Mouse (Mus musculus): ENCODE data around the gene Mecom. TPM values are rescaled to one million over a fixed set of nuclear protein-coding genes. Genes with fewer than 3 reads are reported as not detected.

Mecom gene
- total and polyA plus RNA-seq, 2 experiments from 2014 or later: 2.6 to 5.1 TPM

GRCm38 (mm10) chr3:30118594-30119297, 429.1 kb downstream of the Mecom start:
- Histone ChIP-seq H3K27me3 (ENCODE audit: insufficient read depth, low read length) (no peaks in the 10 kb centered on the region), H3K9ac (replicated peaks; ENCODE audit: low read length, poor library complexity, severe bottlenecking) (no peak overlapping the region), H3K4me3 (ENCODE audit: low read depth, low read length) (no peak overlapping the region), H3K4me1 (ENCODE audit: insufficient read depth, low read length) (no peaks in the 10 kb centered on the region), H3K9me3 (ENCODE audit: low read length) (no peaks in the 10 kb centered on the region), H3K4me2 (ENCODE audit: low read depth, low read length, poor library complexity, severe bottlenecking) (no peak overlapping the region), H3K36me3 (ENCODE audit: insufficient read depth, low read length) (no peaks in the 10 kb centered on the region), H3K27ac (ENCODE audit: low read depth, low read length) (no peak overlapping the region)
- ATAC-seq (ENCODE audit: low FRiP score): no peak
- TF ChIP-seq CTCF (IDR thresholded peaks at IDR 0.05): no peak
- no peak for DNase-seq (ENCODE audit: low spot score)
- WGBS: 88% methylated on average over 7 of the region's 7 CpGs

- Histone ChIP-seq H3K36me3 (ENCODE audit: insufficient read depth, low read length) (no peaks in the 10 kb centered on the region), H3K9me3 (ENCODE audit: low read length) (no peaks in the 10 kb centered on the region), H3K27ac (ENCODE audit: low read depth, low read length) (no peak overlapping the region), H3K4me3 (ENCODE audit: low read depth, low read length) (no peak overlapping the region), H3K27me3 (ENCODE audit: insufficient read depth, low read length) (no peaks in the 10 kb centered on the region), H3K9ac (replicated peaks; ENCODE audit: low read length, poor library complexity, severe bottlenecking) (no peak overlapping the region), H3K4me2 (ENCODE audit: low read depth, low read length, poor library complexity, severe bottlenecking) (no peak overlapping the region), H3K4me1 (ENCODE audit: insufficient read depth, low read length) (no peaks in the 10 kb centered on the region)
- no peak for TF ChIP-seq CTCF (IDR thresholded peaks at IDR 0.05)
- WGBS: 44% methylated on average over 3 of the region's 3 CpGs
- ATAC-seq (ENCODE audit: low FRiP score) (no peak), DNase-seq (ENCODE audit: low spot score) (no peak)
Observed at GRCm38 (mm10) chr3:30113249-30113770, 434.5 kb downstream of the Mecom start.

- H3K4me3 ChIP-seq (ENCODE audit: low read depth, low read length): no peak overlapping the region
- H3K27ac ChIP-seq (ENCODE audit: low read depth, low read length): no peak overlapping the region
- ATAC-seq (ENCODE audit: low FRiP score): no peak
- TF ChIP-seq CTCF (IDR thresholded peaks at IDR 0.05): no peak
- no peak for DNase-seq (ENCODE audit: low spot score)
- H3K9ac ChIP-seq (replicated peaks; ENCODE audit: low read length, poor library complexity, severe bottlenecking): no peak overlapping the region
- no peaks in the 10 kb centered on the region for H3K27me3 ChIP-seq (ENCODE audit: insufficient read depth, low read length)
- no peaks in the 10 kb centered on the region for H3K36me3 ChIP-seq (ENCODE audit: insufficient read depth, low read length)
- H3K4me2 ChIP-seq (ENCODE audit: low read depth, low read length, poor library complexity, severe bottlenecking): no peak overlapping the region
- H3K9me3 ChIP-seq (ENCODE audit: low read length): no peaks in the 10 kb centered on the region
- no peaks in the 10 kb centered on the region for H3K4me1 ChIP-seq (ENCODE audit: insufficient read depth, low read length)
- WGBS: 60% methylated on average over 9 of the region's 9 CpGs
Observed at GRCm38 (mm10) chr3:30107945-30108670, 439.7 kb downstream of the Mecom start.

GRCm38 (mm10) chr3:30106481-30106880, 441.3 kb downstream of the Mecom start:
- Histone ChIP-seq H3K27me3 (ENCODE audit: insufficient read depth, low read length) (no peaks in the 10 kb centered on the region), H3K9ac (replicated peaks; ENCODE audit: low read length, poor library complexity, severe bottlenecking) (no peak overlapping the region), H3K9me3 (ENCODE audit: low read length) (no peaks in the 10 kb centered on the region), H3K4me2 (ENCODE audit: low read depth, low read length, poor library complexity, severe bottlenecking) (no peak overlapping the region), H3K4me3 (ENCODE audit: low read depth, low read length) (no peak overlapping the region), H3K36me3 (ENCODE audit: insufficient read depth, low read length) (no peaks in the 10 kb centered on the region), H3K4me1 (ENCODE audit: insufficient read depth, low read length) (no peaks in the 10 kb centered on the region), H3K27ac (ENCODE audit: low read depth, low read length) (no peak overlapping the region)
- no peak for DNase-seq (ENCODE audit: low spot score)
- WGBS: 87% methylated on average over 18 of the region's 18 CpGs
- ATAC-seq (ENCODE audit: low FRiP score): no peak
- TF ChIP-seq CTCF (IDR thresholded peaks at IDR 0.05): no peak

GRCm38 (mm10) chr3:30105859-30106258, 441.9 kb downstream of the Mecom start:
- no peaks in the 10 kb centered on the region for H3K4me1 ChIP-seq (ENCODE audit: insufficient read depth, low read length)
- DNase-seq (ENCODE audit: low spot score) (no peak), ATAC-seq (ENCODE audit: low FRiP score) (no peak)
- H3K4me3 ChIP-seq (ENCODE audit: low read depth, low read length): no peak overlapping the region
- TF ChIP-seq CTCF (IDR thresholded peaks at IDR 0.05): no peak
- H3K27me3 ChIP-seq (ENCODE audit: insufficient read depth, low read length): no peaks in the 10 kb centered on the region
- no peaks in the 10 kb centered on the region for H3K36me3 ChIP-seq (ENCODE audit: insufficient read depth, low read length)
- 52% methylated on average over 1 of the region's 1 CpGs for whole genome bisulfite sequencing
- H3K9me3 ChIP-seq (ENCODE audit: low read length): no peaks in the 10 kb centered on the region
- no peak overlapping the region for H3K4me2 ChIP-seq (ENCODE audit: low read depth, low read length, poor library complexity, severe bottlenecking)
- no peak overlapping the region for H3K27ac ChIP-seq (ENCODE audit: low read depth, low read length)
- H3K9ac ChIP-seq (replicated peaks; ENCODE audit: low read length, poor library complexity, severe bottlenecking): no peak overlapping the region

Data from midbrain, postnatal 0 days (tissue).